Mouse (Mus musculus): ENCODE measurements at regions not wholly inside any gene's neighbourhood (a gene's known extent, or its start where the extent isn't known, plus 50 kb on each side); places are given as distances from the start of the nearest gene placed in this dataset.

DNA sequence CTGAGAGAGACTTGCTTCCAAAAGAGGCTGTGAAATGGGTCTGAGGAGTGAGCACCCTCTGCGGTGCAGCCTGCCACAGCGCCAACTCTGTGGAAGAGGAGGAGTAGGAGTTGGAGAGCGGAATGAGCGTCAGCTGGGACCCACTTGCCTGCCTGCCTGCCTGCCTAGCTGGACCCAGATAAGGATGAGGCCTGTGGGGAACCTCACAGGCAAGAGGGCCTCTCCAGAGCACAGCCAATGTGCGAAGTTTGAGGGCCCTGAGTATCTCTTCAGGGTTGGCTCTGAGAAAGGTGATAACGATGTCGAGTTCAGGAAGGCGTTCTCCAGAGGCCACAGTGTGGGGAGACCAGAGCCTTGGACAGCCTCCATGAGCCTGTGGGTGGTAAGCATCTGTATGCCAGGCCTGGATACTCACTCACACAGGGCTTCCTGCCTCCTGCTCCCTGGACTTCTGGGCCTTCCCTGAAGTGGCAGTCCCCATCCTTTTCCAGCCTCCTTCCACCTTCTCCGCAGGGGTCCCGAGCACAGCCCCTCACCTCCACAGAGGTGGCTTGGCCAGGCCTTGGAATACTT, 326.9 kb upstream of the Dio3 start:
- DNase-seq (ENCODE audit: low read depth, low spot score): no peak

DNA sequence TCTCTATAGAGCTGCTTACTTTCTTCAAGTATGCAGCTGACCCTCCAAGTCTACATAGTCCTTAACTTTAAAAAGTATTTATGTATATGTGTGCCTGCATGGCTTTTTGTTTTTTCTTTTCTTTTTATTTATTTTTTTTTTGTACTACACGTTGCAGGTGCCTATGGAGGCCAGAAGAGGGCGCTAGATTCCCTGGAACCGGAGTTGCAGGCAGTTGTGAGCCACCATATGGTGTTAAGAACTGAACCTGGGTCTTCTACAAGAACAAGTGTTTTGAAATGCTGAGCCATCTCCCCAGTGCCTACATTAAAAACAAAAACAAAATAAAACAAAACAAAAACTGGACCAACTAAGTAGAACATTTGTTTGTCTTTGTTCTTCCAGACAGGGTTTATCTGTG, 325.9 kb upstream of the Dio3 start:
- no peak for DNase-seq (ENCODE audit: low read depth, low spot score)

DNA sequence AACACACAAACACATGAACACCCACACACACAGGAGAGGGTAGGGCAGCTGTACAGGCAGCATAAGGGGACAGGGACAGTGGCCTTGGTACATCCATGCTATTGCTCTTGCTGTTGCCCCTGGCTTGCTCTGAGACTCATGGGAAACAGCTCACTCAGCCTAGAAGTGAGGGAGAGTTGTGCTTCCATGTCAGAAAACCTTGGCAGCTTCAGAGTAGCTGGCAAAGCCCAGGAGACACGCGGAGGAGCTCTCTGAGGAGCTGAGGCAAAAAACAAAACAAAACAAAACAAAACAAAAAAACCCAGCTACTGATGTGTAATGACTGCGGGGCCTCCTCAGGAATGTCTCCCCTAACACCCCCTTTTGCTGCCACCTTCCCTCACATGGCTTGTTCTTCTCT, 321.6 kb upstream of the Dio3 start:
- DNase-seq (ENCODE audit: low read depth, low spot score): no peak

DNA sequence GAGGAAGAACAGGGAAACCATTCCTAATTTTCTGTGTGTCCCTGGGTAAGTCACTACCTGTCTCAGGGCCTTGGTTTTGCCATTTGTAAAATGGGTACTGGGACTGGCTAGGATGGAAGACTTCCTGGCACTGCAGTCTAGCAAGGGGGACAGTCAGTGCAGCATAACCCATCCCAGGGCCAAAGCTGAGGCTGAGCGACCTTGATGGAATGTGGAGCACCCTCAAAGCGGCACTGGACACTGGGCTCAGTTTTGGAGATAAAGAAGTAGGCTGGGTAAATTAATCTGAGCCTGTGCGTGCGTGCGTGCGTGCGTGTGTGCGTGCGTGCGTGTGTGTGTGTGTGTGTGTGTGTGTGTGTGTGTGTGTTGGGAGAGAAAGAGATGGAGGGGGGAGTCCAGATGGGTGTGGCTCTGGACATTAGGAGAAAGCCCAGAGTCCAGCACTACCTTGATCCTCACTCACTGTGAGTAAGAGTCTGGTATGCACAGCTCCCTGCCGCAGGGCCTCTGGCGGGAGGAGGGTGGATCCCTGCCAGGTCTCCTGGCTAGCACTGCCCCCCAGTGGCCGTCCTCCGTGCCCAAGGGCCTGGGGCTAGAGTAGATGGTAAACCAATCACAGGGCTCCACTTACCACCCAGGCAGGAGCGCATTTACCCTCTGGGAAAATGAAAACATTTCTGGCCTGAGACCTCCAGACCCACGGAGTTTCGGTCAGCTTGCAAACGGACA, 320.3 kb upstream of the Dio3 start:
- DNase-seq (ENCODE audit: low read depth, low spot score): peak; percentile 19

DNA sequence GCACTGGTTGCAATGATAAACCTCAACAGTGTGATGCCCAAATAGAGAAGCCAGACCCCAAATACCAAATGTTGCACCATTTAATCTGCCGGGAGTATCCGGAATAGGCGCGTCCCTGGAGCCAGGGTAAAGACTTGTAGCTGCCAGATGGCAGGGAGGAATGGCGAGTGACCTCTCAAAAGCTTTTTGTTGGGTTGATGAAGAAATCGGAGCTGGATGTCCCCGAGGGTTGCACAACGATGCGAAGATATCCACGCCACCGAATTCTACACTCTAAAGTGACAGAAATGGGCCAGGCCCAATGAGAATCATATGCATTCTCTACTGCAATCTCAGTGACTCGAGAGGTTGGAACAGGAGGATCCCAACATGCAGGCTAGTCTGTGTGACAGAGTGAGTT, 312.1 kb upstream of the Dio3 start:
- DNase-seq (ENCODE audit: low read depth, low spot score): no peak

DNA sequence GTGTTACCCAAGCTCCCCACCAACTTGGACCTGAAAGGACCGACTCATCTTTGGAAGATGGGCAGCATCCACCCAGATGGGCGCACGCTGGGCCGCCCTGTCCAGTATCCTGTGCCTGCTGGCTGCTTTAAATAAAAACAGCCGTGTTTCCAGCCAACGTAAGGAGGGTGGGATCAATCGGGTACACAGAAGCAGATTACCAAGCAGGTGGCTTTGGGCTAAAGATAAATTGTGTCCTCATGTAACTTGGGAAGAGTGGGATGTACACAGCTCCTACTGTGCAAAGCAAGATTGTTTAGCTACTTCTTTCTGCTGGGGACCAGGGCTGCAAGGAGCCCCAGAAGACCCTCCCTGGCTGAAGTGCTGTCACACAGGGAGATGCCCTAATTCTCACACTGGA, 310.6 kb upstream of the Dio3 start:
- DNase-seq (ENCODE audit: low read depth, low spot score): no peak

DNA sequence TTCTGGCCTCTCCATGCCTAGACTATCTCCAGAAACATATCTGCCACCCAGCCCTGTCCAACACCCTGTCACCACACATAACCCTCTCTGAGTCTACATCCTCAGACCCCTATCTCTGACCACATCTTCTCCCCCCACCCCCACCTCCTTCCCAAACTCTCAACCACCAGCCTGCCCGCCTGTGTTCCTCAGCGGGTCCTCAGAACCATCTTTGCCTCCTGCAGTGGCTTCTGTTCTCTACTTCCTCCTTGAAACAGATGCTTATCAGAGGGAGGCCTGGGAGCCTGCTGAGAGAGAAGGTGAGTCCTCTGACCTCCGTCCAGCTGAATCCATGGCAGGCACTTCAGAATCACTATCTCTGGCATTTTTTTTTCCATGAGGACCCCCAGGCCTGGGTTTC, 307.4 kb upstream of the Dio3 start:
- DNase-seq (ENCODE audit: low read depth, low spot score): no peak

DNA sequence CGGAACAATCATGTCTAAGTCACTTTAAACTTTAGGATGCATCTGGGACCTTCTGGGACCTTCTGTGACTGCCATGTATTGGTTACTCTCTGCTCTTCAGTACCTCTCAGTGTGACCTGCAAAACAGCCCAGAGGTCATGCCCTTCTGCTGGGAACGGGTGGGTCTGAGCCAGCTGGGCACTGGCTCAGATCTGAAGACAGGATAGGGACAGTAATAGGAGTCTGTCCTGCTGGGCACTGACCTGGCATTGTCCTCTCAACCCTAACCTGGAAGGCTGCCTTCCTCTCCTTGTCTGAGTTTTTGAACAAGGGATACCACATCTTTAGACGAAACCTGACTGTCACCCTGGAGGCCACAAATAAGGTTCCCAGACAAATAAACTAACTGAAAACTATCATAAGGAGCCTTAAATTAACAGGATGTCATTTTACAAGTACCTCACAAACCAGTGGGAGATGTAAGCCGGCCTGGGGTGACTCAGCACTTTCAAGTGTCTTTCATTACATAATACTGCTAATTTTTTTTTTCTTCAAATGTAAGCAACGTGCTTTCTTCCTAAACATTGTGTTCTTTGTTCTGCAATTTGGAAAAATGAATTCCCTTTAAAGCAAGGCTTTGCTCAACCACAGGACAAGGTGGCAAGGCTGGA, 306.4 kb upstream of the Dio3 start:
- DNase-seq (ENCODE audit: low read depth, low spot score): no peak

DNA sequence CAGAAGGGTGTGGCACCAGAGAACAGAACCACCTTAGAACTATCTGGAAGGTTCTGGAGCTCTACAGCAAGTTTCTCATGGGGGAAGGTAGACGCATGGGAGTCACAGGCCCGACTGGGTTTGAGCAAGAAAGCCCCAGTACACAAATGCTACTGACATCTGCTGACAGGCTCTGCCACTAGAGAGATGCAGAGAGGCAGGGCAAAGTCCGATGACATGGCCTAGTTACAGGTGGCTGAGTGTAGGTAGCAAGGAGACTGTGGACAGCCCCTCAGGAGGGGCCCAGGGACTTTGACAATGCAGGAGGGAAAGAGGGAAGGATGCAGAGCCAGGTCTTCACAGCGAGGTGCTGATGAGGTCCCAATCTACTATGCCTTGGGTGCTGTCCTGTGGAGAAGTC, 305.3 kb upstream of the Dio3 start:
- DNase-seq (ENCODE audit: low read depth, low spot score): no peak

DNA sequence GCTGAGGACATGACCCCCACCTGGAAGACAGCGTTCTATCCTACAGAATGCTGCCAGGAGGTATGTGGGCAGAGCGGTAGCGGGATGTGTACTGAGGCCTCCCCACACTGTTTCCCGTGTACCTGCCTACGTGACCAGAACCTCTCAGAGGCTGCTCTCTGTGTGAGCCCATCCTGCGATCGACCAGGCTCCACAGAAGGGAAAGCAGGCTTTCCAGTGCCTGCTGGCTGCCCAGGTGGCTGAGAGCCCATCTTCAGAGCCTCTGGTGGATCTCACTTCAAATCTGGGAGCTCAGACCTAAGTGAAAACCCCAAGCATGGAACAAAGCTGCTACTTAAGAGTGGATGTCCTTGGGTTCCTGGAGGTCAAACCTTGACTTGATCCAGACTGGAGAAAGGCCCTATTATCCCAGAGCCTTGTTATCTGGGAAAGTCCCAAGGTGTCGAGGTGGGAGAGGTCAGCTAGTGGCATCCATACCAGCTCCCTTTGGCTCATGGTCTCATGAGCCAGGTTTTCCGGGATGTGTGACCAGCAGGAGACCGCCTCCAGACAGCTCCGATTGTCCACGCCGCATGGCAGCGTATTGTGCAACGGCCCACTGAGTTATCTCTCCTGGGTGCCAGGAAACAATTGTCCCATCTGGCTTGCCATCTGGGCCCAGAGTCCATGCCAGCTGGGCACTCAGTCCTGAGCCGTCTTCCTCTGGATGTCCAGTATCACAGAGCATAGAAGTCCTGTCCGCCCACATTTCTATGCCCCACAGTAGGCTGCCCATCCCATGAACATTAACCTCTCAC, 303.5 kb upstream of the Dio3 start:
- no peak for DNase-seq (ENCODE audit: low read depth, low spot score)

DNA sequence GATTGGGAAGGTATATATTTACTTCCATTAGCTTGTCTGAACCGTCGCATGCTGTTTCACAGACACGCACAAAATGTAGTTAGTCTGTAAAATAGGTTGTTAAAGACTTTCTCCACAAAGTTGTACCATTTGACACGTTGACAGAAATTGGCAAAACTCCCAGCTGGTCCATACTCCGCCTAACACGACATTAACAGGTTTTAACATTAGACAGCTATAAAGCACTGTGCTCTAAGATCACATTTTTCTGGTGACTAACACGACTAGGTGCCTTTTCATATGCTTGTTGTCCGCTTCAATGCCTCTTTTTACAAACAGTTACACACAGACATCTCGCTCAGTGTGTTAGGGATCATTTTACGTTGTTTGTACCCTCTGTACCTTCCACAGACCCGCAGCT, 294.2 kb upstream of the Dio3 start:
- no peak for DNase-seq (ENCODE audit: low read depth, low spot score)

DNA sequence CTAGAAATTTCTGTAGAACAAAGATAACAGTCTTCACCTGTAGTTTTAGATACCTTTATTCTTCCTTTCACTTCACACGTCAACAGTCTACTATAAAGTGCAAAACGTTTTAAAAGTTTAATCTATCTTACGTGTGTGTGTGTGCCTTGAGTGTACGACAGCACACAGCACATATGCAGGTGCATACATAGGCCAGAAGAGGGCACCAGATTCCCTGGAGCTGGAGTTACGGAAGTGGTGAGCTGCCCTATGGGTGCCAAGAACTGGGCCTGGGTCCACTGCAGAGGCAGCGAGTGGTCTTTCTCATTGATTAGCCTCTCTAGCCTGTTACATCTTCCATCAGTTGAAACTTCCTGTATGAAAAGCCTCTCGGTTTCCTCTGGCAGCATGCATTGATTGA, 285.5 kb upstream of the Dio3 start:
- no peak for DNase-seq (ENCODE audit: low read depth, low spot score)

DNA sequence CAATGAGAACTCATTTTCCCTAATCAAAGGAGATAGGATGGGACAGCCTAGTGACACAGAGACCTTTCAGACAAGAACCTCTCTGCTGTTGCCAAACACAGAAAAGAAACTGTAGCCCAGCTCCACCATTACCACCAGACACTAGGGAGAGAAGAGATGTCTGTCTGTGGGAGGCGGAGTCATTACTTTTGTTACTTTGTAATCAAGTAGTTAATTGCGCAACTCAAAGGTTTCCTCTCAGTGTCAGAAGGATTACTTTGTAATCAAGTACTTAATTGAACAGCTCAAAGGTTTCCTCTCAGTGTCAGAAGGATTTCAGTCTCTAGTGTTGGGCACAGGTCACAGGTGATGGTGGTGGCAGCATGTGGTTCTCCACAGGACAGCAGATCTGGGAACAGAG, 276.2 kb upstream of the Dio3 start:
- no peak for DNase-seq (ENCODE audit: low read depth, low spot score)

DNA sequence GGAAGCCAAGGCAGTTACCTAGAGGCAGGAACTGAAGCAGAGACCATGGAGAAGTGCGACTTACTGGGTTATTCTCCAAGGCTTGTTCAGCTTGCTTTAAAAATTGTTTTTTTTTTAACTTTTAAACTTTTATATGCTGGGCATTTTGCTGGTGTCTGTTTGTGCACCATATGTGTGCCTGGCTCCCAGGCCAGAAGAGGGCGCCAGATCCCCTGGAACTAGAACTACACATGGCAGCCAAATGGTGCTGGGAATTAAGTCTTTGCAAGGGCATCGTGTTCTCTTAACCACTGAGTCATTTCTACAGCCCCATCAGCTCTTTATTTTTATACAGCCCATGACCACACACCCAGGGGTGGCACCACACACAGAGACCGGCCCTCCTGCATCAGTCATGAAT, 269.7 kb upstream of the Dio3 start:
- peak; percentile 18 for DNase-seq (ENCODE audit: low read depth, low spot score)

DNA sequence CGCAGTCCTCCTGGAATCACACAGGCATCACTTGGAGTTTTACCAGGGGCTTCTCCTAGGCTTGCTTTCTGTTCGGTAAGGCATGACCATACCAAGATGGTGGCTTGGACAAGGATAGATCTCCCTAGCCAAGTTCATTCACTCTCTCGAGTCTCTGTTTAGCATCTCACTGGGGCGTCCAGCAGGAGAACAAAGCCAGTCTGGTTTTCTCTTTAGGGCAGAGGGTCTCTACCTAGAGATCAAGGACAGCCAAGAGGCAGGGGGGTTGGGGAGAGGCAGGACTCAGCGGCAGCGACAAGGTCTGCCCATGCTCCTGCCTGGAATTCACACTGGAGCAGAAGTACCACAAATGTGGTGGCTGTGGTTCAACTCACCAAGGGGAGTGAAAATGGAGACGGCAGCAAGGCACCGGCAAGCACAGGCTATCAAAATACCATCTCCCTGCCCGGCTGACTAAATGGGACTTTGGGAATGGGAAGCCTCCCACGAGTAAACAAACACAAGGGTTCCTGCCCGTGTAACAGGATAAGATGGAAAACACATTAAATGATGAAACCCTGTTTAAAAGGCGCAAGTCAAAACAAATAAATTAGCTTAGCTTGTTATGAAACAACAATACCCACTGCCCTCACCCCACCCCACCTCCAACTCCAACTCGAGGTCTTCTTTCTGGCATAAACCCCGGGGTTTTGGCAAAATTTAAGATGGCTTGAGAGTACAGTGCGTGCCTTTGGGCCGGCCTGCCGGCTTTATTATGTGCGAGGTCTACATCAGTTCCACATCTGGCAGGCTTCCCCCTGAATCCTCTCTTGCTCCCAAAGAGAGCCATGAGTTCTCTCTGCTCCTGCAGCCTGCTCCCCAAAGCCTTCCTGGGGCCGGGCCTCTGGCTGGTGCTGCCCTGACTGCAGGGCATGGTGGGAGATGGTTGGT, 258.1 kb upstream of the Dio3 start:
- DNase-seq (ENCODE audit: low read depth, low spot score): no peak

DNA sequence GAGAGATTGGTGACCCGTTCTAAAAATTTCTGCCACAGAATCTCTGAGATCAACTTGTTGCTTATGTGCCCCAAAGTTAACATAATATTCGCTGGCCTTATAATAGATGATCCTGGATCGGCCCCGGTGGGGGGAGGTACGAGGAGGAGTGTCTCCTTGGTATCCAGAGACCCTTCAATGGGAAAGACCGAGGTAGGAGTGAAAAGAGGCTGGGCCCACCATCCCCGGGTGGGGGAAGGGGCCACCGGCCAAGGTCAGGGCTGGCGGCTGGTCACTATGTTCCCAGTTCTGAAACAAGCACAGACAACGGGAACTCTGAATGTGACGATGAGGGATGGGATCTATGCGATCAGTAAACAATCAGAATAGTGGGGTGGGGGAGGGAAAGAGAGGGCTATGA, 257.2 kb upstream of the Dio3 start:
- DNase-seq (ENCODE audit: low read depth, low spot score): no peak

DNA sequence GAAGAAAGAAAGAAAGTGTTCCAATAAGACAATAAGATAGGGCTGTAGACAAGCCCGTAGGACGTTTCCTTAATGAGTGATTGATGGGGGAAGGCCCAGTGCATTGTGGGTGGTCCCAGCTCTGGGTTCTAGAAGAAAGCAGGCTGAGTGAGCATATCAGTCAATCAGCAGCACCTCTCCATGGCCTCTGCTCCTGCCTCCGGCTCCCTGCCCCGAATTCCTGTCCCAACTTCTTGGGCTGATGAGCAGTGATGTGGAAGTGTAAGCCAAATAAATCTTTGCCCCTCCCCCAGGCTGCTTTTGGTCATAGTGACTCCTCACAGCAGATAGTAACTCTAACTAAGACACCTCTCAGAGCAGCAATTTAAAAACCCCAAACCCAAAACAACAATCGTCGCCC, 256.2 kb upstream of the Dio3 start:
- no peak for DNase-seq (ENCODE audit: low read depth, low spot score)

DNA sequence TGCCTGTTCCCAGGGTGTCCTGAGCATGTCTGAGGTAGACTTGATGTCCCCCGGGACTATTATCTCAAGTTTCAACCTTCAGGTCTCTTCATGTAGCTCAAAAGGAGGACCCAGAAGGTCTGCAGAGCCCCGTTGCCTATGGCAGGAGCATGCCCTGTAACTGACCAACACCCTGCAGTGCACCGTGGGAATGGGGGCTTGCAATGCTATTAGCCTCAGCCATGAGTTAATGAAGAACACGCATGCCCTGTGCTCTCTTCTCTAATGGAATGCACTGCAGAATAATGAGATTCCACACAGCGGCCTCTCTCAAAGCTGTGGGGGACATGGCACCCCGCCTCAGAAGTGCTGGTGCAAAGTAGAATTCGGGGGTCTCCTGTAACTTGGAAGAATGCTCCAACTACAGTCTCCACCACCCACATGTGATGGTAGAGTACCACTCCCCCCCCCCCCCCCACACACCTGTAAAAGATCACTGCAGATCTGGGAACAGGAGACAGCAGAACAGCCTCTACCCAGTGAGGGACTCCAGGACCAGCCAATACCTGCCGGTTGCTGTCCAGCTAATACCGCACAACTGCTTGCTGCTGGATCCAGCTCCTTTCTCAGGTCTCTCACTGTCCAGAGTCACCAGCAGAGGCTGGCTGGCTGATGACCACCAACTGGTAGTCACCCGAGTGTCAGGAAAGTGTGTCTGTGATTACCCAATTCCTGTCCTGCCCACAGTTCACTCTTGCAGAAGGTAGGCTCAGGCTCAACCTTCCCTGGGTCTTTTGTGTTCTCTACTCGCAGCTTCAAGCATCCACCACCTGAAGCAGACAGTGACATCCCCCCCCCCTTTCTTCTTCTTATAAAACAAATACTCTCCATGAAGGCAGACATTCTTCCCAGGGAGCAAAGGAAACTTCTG, 255.4 kb upstream of the Dio3 start:
- no peak for DNase-seq (ENCODE audit: low read depth, low spot score)

DNA sequence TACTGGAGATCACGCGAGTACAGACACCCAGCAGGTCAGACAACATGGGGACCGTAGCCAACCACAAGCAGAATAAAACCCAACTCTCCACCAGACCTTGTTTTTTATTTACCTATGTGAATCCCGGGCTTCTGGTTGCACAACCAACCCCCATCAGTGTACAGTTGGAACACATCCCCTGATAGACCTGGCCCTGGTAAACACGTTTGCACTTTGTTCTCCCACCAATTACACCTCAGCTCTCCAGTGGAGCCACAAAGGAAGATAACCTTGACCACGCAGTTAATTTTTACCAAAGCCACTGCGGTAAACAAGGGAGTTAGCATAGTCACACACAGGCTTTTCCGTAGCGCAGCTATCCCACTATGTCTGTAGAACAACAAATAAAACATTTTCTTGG, 254.6 kb upstream of the Dio3 start:
- DNase-seq (ENCODE audit: low read depth, low spot score): no peak

DNA sequence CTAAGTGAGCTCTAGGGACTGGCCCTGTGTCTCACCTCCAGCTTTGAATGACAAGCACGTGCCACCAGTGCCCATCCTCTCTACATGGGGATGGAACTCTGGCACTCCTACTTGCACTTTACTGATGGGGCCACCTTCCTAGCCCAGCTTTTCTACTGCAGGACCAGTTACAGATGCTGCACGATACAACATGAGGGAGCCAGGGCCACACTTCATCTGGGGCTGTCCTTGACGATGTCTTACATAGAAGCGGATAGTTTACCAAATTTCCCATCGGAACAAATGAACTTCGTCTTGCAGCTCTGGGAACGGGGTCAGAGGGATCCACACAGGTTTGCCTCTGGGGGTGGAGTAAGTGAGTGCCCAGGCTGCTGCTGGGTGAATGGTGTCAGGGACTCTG, 253.7 kb upstream of the Dio3 start:
- DNase-seq (ENCODE audit: low read depth, low spot score): no peak

Measured in CD4-positive, CD25-positive, alpha-beta regulatory T cell, adult 2 months (primary cell).